Mouse (Mus musculus) G1E-ER4 (cell line): ENCODE data around the gene Ube4b. TPM values are rescaled to one million over a fixed set of nuclear protein-coding genes. Genes with fewer than 3 reads are reported as not detected.

Experiments used
- GATA1 ChIP-seq: IDR thresholded peaks from one replicate; pipeline ENCODE4 v1.8.0; 2012; ENCODE audit warnings: low read length, inconsistent platforms
- polyA plus RNA-seq: library from polyadenylated mRNA; stranded (reverse); fragments of >175 nt; gene quantifications from 2 replicates; pipeline ENCODE4 v1.2.3, GENCODE M21; 2012

Ube4b gene
- polyA plus RNA-seq, 1 experiment, result 480 TPM

DNA sequence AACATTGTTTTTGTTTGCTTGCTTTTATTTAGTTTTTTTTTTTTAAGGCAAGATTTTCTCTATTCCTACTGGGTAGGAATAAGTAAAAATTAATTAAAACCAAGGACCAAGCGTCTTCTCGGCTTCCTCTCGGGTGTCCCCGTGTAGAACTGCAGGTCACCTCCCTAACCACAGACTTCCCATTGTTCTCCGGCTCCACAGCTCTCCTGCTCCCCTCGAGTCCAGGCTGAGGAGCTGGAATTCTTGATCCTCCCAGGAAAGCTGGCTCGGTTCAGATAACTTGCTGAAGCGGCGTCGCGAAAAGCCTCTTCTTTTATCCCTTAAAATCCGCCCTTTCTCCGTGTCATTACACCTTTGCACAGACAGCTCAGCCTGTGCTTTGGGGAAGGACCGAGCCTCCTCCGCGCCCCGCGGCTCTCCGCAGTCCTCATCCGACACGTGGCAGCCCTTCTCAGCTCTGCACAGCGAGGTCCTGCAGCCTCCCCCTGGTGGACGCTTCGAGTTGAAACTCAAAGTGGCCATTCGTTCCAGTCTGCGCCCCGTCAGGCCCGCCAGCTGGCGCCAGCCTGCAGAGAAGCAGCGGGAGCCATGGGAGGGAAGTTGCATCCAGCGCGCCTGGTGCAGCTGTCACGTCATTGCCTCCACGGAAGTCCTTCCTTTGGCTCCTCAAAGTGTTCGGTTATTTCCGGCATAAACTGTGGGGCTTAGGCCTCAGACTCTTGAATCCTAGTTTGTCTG is 18.6 kb upstream of the Ube4b start:
- TF ChIP-seq GATA1, result no peak

DNA sequence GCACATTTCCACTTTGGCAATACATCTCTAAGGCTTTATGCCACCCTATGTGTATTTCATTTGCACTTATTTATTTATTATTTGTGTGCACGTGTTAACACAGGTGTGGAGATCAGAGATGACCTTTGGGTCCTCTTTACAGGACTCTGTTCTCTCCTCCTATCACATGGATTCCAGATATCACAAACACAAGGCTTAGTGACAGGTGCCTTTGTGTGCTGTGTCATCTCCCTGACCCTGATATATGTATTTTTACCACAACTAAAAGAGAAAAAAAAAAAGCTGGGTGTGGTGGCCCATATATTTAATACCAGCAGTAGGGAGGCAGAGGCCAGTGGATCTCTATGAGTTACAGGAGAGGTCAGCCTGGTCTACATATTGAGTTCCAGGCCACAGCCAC is 17.9 kb upstream of the Ube4b start:
- no peak for TF ChIP-seq GATA1

DNA sequence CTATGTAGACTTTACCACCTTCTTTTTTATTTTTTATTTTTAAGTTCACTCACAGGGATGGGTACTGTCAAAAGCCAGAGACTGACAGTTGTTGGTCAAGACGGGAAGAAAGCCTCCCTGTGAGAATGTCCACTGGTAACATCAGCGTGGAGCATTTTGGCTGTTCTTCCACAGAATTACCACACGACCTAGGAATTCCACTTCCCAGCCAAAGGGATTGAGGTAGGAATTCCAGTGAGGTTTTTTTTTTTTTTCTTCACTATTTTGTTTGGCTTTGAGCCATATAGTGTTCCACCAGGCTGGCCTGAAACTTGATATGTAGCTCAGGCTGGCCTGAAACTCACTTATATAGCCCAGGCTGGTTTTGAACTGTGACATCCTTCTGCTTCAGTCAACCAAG is 15.9 kb upstream of the Ube4b start:
- TF ChIP-seq GATA1, result no peak

DNA sequence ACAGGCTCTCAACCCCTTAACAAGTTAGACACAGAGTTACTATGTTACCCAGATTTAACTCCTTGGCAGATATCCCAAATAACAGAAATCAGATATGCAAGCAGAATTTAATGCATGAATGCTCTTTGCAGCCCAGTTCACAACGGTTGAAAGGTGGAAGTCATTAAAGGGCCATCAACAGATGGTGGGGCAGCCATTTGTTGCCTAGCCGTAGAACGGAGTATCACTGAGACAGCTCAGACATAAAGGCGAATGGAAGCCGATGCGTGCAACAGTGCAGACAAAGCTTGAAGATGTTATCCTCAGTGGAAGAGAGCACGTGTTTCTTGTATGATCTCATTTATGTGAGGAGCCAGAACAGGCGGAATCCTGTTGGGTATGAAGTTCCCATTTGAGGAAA is 14.0 kb upstream of the Ube4b start:
- peak; percentile 26 for TF ChIP-seq GATA1

DNA sequence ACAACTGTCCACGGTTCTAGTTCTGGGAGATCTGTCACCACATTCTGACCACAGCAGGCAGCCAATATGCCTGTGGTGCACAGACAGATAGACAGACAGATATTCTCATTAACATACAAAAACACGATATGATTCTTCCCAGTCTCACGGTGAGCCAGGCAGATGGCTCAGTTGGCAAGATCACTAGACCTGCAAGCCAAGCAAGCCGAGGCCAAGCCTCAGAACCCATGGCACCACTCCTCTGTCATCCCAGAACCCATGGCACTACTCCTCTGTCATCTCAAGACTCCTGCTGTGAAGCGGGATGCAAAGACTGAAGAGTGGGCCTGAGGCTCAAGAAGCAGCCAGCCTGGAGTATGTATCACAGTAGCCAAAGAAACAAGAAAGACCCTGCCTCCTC is 3.0 kb upstream of the Ube4b start:
- no peak for TF ChIP-seq GATA1

DNA sequence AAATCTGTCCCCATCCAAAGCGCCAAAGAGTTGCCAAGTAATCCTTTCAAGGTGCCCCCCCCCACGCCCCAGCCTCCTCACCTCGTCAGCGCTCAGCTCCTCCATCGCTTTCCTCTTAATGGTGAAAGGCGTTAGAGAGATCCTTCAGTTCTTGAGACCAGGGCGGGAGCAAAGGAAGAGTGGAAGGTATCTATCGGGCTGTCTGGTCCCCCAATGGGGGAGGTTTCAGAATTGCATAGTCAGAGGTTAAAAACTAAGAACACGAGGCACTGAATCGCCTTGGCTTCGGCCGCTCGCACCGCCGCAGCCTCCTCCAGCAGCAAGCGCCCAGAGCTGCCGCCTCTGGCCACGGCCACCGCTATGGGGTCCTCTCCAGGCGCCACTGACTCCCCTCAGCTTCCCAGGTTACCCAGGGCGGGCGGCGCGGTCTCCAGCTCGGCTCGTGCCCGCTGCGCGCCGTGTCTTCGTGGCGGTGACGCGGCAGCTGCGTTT is 702 bp downstream of the Ube4b start:
- TF ChIP-seq GATA1, result no peak

DNA sequence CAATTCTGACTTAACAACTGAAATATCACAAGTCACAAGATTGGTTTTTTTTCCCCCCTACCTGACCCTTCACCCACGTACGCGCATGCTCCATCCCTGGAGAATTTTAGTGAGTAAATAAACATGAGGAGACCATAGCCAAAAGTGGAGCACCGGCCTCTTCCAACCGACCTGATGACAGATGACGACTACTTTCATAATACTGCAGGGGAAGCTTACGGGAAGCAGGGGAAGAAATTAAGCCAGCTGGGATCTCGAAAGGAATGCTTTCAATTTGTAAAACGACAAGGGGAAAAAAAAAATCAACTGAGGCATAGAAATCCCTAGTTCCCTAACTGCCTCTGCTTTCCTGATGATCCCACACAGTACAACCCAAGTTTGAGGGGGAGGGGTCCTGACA is 1.8 kb downstream of the Ube4b start:
- no peak for TF ChIP-seq GATA1

DNA sequence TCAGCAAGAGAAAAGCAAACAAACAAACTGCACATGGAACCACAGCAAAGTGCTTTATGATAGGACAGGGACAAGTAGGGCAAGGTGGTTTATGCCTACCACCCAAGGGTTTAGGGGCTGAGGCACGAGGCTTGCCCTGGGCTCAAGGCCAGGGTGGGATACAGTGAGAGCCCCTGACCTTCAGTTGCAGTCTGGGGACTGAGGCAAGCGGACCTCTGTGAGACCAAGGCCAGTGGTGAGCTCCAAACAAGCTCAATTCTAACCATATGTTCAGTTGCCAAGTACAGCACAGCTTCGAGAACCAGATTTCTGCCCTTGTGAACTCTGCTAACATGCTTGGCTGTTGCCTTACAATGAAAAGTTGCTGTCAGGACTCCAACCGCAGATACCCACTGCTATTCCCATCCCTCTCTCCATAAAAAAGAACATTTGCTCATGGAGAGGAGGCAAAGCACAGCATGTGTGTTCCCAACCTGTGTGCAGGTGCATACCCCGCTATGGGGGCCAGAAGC is 8.6 kb downstream of the Ube4b start:
- TF ChIP-seq GATA1, result no peak

DNA sequence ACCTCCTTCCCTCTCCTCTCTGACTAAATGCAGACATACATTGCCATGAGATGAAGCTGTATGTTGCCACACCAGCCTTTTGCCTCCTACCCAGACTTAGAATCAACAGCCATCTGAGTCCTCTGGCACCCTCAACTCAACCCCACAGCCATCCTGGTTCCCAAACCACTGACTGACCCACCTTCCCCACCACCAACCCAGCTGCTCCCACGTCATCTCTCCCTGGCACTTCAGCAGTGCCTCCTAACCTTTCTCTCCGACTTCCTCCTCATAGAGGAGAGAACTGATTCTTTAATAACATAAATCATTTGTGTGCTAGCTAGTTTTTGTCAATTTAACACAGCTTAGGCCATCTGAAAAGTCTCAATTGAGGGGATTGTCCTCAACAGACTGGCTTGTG is 9.6 kb downstream of the Ube4b start:
- TF ChIP-seq GATA1, result no peak

DNA sequence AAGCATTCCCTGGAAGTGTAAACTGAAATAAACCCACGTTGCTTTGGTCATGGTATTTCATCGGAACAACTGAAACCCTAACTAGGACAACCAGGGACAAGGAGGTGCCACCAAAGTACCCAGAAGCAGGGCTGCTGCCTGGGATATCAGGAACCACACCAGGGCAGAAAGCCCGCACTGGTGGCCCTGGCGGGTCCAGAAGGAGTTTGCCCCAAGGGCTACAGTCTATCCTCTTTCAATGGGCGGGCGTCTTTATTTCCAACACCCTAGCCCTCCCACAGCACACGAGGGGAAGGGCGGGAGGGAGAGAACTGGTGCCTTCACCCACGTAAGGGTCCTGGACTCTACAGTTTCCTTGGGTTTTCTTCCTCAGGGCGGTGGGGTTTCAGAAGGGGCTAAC is 10.1 kb downstream of the Ube4b start:
- TF ChIP-seq GATA1, result no peak

DNA sequence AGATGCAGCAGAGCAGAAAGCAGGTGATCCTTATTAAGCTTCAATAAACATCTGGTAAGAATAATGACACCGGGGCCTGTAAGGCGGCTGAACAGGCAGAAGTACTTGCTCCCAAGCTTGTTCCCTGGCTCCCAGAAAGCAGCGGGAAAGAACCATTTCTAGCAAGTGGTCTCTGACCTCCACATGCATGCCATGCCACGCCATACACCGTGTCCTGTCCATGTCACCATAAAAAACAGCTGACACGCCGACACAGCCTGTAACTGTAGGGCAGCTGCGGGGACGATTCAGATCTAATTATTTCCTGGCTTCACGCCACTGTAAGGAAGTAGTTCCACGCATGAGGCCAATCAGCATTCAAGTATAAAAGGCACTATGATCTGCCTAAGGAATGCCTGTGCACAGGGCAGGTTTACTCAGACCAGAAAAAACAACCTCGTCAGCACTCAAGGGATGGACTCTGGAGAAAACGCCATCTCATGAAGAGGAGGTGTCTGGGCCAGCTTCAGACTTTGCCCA is 10.8 kb downstream of the Ube4b start:
- TF ChIP-seq GATA1, result no peak

DNA sequence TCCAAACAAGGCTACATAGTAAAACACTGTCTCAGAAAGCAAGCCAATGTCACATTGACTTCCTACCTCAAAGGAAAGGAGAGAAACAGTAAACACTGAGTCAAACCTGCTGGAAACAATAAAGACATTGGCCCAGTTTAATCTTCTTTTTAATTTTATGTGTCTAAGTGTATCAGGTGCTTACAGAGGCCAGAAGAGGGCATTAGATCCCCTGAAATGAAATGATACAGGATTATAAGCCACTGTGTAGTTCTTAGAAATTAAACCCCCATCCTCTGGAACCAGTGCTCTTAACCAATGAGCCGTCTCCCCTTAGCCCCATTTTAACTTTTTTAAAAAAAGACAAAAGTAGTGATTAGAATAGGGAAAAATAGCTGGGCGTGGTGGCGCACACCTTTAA is 12.3 kb downstream of the Ube4b start:
- TF ChIP-seq GATA1, result no peak

DNA sequence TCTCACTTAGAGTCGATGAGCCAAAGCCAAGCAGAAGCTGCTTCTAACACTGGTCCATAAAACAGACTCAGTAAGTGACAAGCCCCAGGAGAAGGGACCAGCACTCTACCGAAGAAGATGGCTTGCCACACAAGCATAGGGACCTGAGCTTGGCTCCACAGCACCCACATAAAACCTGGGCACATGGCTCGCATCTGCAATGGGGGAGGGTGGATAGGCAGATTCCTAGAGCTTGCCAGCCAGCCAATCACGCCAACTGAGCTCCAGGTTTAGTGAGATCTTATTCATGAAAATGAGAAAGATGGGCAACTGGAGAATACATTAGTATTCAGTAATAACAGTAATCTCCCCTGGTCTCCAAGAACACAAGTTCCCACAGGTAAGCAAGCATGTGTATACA is 16.8 kb downstream of the Ube4b start:
- TF ChIP-seq GATA1, result no peak

DNA sequence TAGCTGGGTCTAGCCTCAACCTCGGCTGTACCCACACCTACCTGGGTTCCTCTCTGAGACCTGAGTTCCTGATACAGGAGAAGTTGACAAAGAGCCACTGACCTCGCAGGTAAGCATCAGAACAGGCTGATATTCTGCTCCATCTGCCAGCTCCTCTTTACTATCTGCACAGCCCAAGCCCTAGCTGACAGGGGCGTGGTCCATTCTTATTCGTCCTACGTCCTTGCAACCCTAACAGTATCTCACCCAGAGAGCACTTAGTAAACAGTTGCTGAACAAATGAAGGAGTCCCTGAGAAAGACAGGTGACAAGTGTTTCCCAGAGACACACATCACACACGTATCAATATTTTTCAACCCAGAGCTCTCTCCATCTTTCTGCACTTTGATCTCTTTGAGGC is 18.2 kb downstream of the Ube4b start:
- TF ChIP-seq GATA1, result no peak

DNA sequence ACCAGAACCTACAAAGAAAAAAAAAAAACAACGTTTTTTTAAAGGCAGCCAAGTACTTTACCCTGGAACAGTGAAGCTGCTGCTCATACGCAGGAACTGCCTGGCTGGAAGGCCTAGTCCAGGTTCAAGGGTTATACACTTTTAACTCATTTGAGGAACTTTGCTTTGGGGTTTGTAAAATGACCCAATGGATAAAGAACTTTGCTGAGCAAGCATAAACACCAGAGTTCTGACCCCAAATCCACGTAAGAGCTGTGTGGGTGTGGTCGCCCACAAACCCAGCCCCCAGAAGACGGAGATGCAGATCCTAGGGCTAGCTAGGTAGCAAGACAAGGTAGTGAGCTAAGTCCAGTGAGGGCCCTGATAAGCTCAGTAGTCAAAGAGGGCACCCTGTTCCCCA is 19.1 kb downstream of the Ube4b start:
- TF ChIP-seq GATA1, result no peak

DNA sequence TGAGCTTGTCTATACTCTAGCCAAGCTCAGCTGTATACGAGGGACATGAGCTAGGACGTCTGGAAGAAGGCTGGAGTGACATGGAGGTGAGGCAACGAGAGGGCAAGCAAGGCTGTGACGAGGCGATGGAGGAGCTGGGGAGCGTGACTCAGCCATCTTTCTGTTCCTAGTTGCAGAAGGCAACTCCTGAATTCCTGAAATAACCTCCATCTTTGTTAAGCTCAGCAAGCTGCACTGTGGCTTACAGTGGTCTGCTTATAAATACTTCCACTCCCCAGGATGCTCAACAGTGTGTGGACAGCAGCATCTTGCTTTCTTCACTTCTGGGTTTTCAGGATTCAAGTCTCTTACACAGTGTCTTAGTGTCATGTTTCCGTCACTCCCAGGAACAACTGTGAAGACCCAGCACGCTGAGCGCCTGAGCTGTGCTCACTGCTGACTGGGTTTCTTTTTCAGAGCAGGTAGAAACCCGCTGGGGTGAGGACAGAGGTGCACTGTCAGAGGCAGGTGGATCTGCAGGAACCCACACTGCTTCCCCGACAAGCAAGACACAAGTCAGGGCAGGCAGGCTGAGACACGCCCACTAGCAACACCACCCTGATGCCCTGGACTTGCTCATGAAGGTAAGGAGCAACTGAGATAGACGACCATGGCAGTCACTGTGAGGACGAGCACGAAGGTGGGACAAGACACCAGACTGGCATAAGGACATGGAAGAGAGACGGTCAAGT is 20.7 kb downstream of the Ube4b start:
- no peak for TF ChIP-seq GATA1

DNA sequence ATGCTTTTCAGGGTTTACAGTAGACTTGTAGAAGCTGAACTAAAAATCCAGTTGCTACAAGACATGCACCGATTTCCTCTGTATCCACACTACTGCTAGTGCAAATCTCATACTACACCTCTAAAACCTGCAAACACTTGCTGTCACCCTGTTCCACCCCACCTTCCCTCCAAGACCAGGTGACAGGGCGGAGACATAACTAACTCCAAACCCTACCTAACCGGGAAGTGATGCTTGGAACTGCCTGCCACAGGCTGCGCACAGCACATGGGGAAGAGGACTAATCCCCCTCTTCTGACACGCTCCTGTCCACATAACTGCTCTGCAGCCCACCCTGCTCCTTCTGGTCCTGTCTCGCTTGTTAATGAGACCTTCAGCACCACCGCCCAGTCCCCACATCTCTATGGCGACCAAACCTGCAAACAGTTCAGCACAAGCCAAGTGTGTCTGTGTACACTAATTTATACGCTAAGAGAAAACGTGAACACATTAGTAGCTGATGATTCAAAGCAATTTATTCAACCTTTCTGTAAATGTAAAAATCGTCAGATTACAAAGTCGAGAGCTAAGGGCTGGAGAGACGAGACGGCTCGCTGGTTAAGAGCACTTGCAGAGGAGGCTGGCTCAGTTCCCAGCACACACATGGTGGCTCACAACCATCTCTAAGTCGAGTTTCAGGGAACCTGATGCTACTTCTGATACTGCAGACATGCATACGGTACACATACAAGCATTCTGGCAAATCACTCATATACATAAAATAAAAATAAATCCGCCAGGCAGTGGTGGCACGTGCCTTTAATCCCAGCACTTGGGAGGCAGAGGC is 21.7 kb downstream of the Ube4b start:
- no peak for TF ChIP-seq GATA1
